Mouse (Mus musculus) forebrain, embryonic 11.5 days (tissue): ENCODE results near the gene Palm3. TPM values are rescaled to one million over a fixed set of nuclear protein-coding genes. Genes with fewer than 3 reads are reported as not detected.

Experiments used
- ATAC-seq: fragments of 200-750 bp; cut with Nextera tagmentation; replicated peaks from 2 replicates; pipeline ENCODE4 v1.8.0; 2017; ENCODE audit warnings: moderate TSS enrichment; ENCODE audit not compliant: low FRiP score
- DNase-seq: peaks from one replicate; pipeline ENCODE4 v3.0.0-alpha.2; 2017; ENCODE audit warnings: low spot score
- H3K27ac ChIP-seq: fragments of 300-500 bp; sonication (generic); 2 replicates; pipeline ENCODE4 v1.5.1; 2014; ENCODE audit warnings: low read depth, low read length
- H3K27me3 ChIP-seq: fragments of 300-500 bp; sonication (generic); 2 replicates; pipeline ENCODE4 v1.6.1; 2014; ENCODE audit warnings: mild to moderate bottlenecking, low read length, mixed read lengths; ENCODE audit not compliant: control insufficient read depth, insufficient read depth
- H3K36me3 ChIP-seq: fragments of 300-500 bp; sonication (generic); 2 replicates; pipeline ENCODE4 v1.6.1; 2014; ENCODE audit warnings: mild to moderate bottlenecking, low read length, moderate library complexity, mixed read lengths; ENCODE audit not compliant: control insufficient read depth, insufficient read depth
- H3K4me1 ChIP-seq: fragments of 300-500 bp; sonication (generic); replicated peaks from 2 replicates; pipeline ENCODE4 v1.6.1; 2014; ENCODE audit warnings: low read length, mixed read lengths; ENCODE audit not compliant: control insufficient read depth, insufficient read depth
- H3K4me2 ChIP-seq: fragments of 300-500 bp; sonication (generic); 2 replicates; pipeline ENCODE4 v1.6.1; 2014; ENCODE audit warnings: low read depth, mild to moderate bottlenecking, low read length, moderate library complexity, mixed read lengths; ENCODE audit not compliant: severe bottlenecking
- H3K4me3 ChIP-seq: fragments of 300-500 bp; sonication (generic); 2 replicates; pipeline ENCODE4 v1.5.1; 2014; ENCODE audit warnings: low read depth, low read length
- H3K9ac ChIP-seq: fragments of 300-500 bp; sonication (generic); 2 replicates; pipeline ENCODE4 v1.6.1; 2014; ENCODE audit warnings: low read length
- H3K9me3 ChIP-seq: fragments of 300-500 bp; sonication (generic); 2 replicates; pipeline ENCODE4 v1.6.1; 2016; ENCODE audit warnings: low read length, mixed read lengths; ENCODE audit not compliant: control insufficient read depth
- whole genome bisulfite sequencing: fragments of 180-500 bp; shearing (Covaris S2); extraction: QIAGEN DNeasy Blood & Tissue Kit; methylation state at CpG from one replicate; pipeline ENCODE4 v1.1.7; 2014; 5-methylcytosine and 5-hydroxymethylcytosine counted together
- microRNA counts: library from miRNA; unstranded; fragments of <30 nt; microRNA quantifications from one replicate; lab custom pipeline; 2015
- microRNA-seq: library from miRNA; unstranded; fragments of <30 nt; microRNA quantifications from one replicate; pipeline ENCODE4, GENCODE M21; 2016; ENCODE audit not compliant: insufficient number of aligned reads
- polyA plus RNA-seq: library from polyadenylated mRNA; unstranded; fragments of >200 nt; fragmentation: Nextera tagmentation; extraction: Ambion mirVana; gene quantifications from 2 replicates; pipeline ENCODE4 v1.2.1, GENCODE M21; 2014

Palm3 gene
- polyA plus RNA-seq, 1 experiment from 2014 or later, result 2.5 TPM

DNA sequence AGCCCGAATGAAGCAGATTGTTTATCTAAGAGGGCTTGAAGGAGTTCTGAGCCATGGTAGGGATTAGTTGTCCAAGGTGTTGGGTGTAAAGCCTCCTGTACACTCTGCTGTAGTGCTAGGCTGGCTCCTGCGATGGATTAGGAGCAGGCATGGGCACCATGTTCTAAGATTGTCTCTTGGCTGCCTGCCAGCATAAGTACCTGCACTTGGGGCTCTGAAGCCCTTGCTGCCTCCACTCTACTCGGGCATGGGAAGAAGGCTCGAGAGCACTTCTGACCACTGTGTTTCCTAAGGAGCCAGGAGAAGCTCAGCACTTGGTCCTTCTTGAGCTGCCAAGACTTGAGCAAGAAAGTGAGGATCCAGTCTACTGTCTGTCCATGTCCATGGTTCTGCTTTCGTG is 57.9 kb downstream of the Palm3 start:
- DNase-seq (no peak), ATAC-seq (no peak)
- Histone ChIP-seq H3K27me3 (no peaks in the 10 kb centered on the region), H3K4me1 (0 out of 2 replicates have a peak, but pooled peaks cover 2% of the 10 kb centered on the region), H3K9ac (no peak overlapping the region), H3K4me2 (no peak overlapping the region), H3K36me3 (peaks cover 2% of the 10 kb centered on the region; the same call in 1 of the 2 replicates), H3K9me3 (no peaks in the 10 kb centered on the region), H3K4me3 (no peak overlapping the region), H3K27ac (no peak overlapping the region)
- WGBS, result 92% methylated on average over 5 of the region's 5 CpGs

MicroRNAs encoded within 50 kb of the gene (microRNA counts, 519-probe panel; counts per million panel counts)
- 31.2 counts per million for microRNA mmu-miR-1199 (lab: Ali Mortazavi, UCI)

Small RNAs within 50 kb of the gene (microRNA-seq; reads per million reads assigned to microRNA genes)
- not detected for gene Mir1199
- not detected for gene Mir8111

Other genes starting within 250 kb of the Palm3 start
- 24.5 and 27.8 TPM in 2 replicates for gene Adgrl1, start 121.4 kb upstream of the Palm3 start, polyA plus RNA-seq
- 0.92 and 1.2 TPM in 2 replicates for gene Gm10644, start 66.3 kb upstream of the Palm3 start, polyA plus RNA-seq
- 92.7 and 94.0 TPM in 2 replicates for gene Asf1b, start 66.0 kb upstream of the Palm3 start, polyA plus RNA-seq
- 171 and 189 TPM in 2 replicates for gene Prkaca, start 48.5 kb upstream of the Palm3 start, polyA plus RNA-seq
- 12.3 and 16.8 TPM in 2 replicates for gene Samd1, start 23.8 kb upstream of the Palm3 start, polyA plus RNA-seq
- 0.87 and 0.90 TPM in 2 replicates for gene 1700067K01Rik, start 20.0 kb upstream of the Palm3 start, polyA plus RNA-seq
- gene 2210011C24Rik, start 9.3 kb upstream of the Palm3 start, polyA plus RNA-seq, result 0.47 and 0.73 TPM in 2 replicates
- gene Il27ra, start 21.1 kb downstream of the Palm3 start, polyA plus RNA-seq, result 0.19 and 0.24 TPM in 2 replicates
- gene Rln3, start 23.5 kb downstream of the Palm3 start, polyA plus RNA-seq, result not detected in 2 replicates
- gene Gm10643, start 43.7 kb downstream of the Palm3 start, polyA plus RNA-seq, result 1.4 and 1.6 TPM in 2 replicates
- gene Rfx1, start 45.4 kb downstream of the Palm3 start, polyA plus RNA-seq, result 11.0 and 11.5 TPM in 2 replicates
- gene Dcaf15, start 83.3 kb downstream of the Palm3 start, polyA plus RNA-seq, result 14.4 and 14.5 TPM in 2 replicates
- 0.17 and 0.21 TPM in 2 replicates for gene Podnl1, start 104.5 kb downstream of the Palm3 start, polyA plus RNA-seq
- 16.0 and 17.1 TPM in 2 replicates for gene Cc2d1a, start 126.5 kb downstream of the Palm3 start, polyA plus RNA-seq
- gene 4930432K21Rik, start 126.6 kb downstream of the Palm3 start, polyA plus RNA-seq, result 1.2 and 1.5 TPM in 2 replicates
- 2.9 and 5.0 TPM in 2 replicates for gene Nanos3, start 163.7 kb downstream of the Palm3 start, polyA plus RNA-seq
- gene Zswim4, start 215.6 kb downstream of the Palm3 start, polyA plus RNA-seq, result 34.7 and 37.1 TPM in 2 replicates
- gene D8Ertd738e, start 228.2 kb downstream of the Palm3 start, polyA plus RNA-seq, result 277 and 303 TPM in 2 replicates
- gene Mri1, start 235.9 kb downstream of the Palm3 start, polyA plus RNA-seq, result 52.0 and 59.6 TPM in 2 replicates
- 21.0 and 25.5 TPM in 2 replicates for gene Ccdc130, start 248.9 kb downstream of the Palm3 start, polyA plus RNA-seq